Mouse (Mus musculus) hindbrain, embryonic 12.5 days (tissue): ENCODE data around the gene Tbc1d23. TPM values are rescaled to one million over a fixed set of nuclear protein-coding genes. Genes with fewer than 3 reads are reported as not detected.
"Not testable (repeated sequence)": the region's sequence is repeated elsewhere in the genome, so short reads cannot be mapped to it uniquely, and the experiment has no call there.

Experiments used
- ATAC-seq: fragments of 200-750 bp; cut with Nextera tagmentation; 2 replicates; pipeline ENCODE4 v1.8.0; 2017; ENCODE audit warnings: moderate TSS enrichment; ENCODE audit not compliant: low FRiP score
- H3K27ac ChIP-seq: fragments of 300-500 bp; sonication (generic); 2 replicates; pipeline ENCODE4 v1.5.1; 2016; ENCODE audit warnings: mild to moderate bottlenecking
- H3K27me3 ChIP-seq: fragments of 300-500 bp; sonication (generic); 2 replicates; pipeline ENCODE4 v1.6.1; 2016; ENCODE audit warnings: mild to moderate bottlenecking
- H3K36me3 ChIP-seq: fragments of 300-500 bp; sonication (generic); 2 replicates; pipeline ENCODE4 v1.6.1; 2016; ENCODE audit warnings: mild to moderate bottlenecking
- H3K4me1 ChIP-seq: fragments of 300-500 bp; sonication (generic); 2 replicates; pipeline ENCODE4 v1.6.1; 2016
- H3K4me2 ChIP-seq: fragments of 300-500 bp; sonication (generic); replicated peaks from 2 replicates; pipeline ENCODE4 v1.6.1; 2016; ENCODE audit warnings: mild to moderate bottlenecking
- H3K4me3 ChIP-seq: fragments of 300-500 bp; sonication (generic); 2 replicates; pipeline ENCODE4 v1.5.1; 2016; ENCODE audit warnings: mild to moderate bottlenecking
- H3K9ac ChIP-seq: fragments of 300-500 bp; sonication (generic); 2 replicates; pipeline ENCODE4 v1.6.1; 2016; ENCODE audit warnings: mild to moderate bottlenecking, moderate library complexity
- H3K9me3 ChIP-seq: fragments of 300-500 bp; sonication (generic); replicated peaks from 2 replicates; pipeline ENCODE4 v1.6.1; 2016; ENCODE audit warnings: mild to moderate bottlenecking
- WGBS: fragments of 180-500 bp; shearing (Covaris S2); methylation state at CpG from one replicate; pipeline ENCODE4 v1.1.7; 2016; 5-methylcytosine and 5-hydroxymethylcytosine counted together
- polyA plus RNA-seq: library from polyadenylated mRNA; unstranded; fragments of >200 nt; fragmentation: Nextera tagmentation; extraction: Ambion mirVana; gene quantifications from 2 replicates; pipeline ENCODE4 v1.2.1, GENCODE M21; 2016

The Tbc1d23 gene
- polyA plus RNA-seq, 1 experiment from 2014 or later, result 31.7 TPM

DNA sequence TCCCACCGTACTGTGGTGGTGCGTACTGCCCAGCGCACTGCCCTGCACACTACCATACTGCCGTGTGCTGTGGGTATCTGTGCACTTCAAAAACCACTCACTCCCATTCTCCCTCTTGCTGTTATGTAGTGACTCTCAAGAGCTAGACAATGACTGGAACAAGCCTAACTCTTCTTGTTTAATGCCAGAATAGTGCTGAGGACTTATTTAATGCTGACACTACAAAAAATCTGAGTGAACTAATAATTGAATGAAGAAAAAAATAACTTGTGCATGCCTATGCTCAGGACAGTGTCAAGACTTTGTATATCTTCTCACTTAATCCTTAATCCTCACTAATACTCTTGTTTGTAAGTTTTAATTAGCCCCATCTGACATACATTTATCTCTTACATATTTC lies 16.2 kb upstream of the Tbc1d23 start:
- no peaks in the 10 kb centered on the region for H3K9me3 ChIP-seq
- H3K27me3 ChIP-seq, result no peaks in the 10 kb centered on the region
- H3K4me2 ChIP-seq, result no peak overlapping the region
- no peak overlapping the region for H3K4me3 ChIP-seq
- H3K9ac ChIP-seq, result no peak overlapping the region
- no peak overlapping the region for H3K27ac ChIP-seq
- no peaks in the 10 kb centered on the region for H3K36me3 ChIP-seq
- no peaks in the 10 kb centered on the region for H3K4me1 ChIP-seq
- no peak for ATAC-seq
- WGBS, result 90% methylated on average over 4 of the region's 4 CpGs

GRCm38 (mm10) chr16:57246596-57246995 lies 15.3 kb upstream of the Tbc1d23 start:
- Histone ChIP-seq H3K36me3 (no peaks in the 10 kb centered on the region), H3K9ac (no peak overlapping the region), H3K4me2 (no peak overlapping the region), H3K27me3 (no peaks in the 10 kb centered on the region), H3K9me3 (no peaks in the 10 kb centered on the region), H3K27ac (no peak overlapping the region), H3K4me1 (no peaks in the 10 kb centered on the region), H3K4me3 (no peak overlapping the region)
- no peak for ATAC-seq
- 84% methylated on average over 3 of the region's 3 CpGs for WGBS

GRCm38 (mm10) chr16:57243858-57244248 lies 12.5 kb upstream of the Tbc1d23 start:
- 11% methylated on average over 6 of the region's 6 CpGs for WGBS
- Histone ChIP-seq H3K27me3 (no peaks in the 10 kb centered on the region), H3K9me3 (no peaks in the 10 kb centered on the region), H3K4me2 (no peak overlapping the region), H3K27ac (no peak overlapping the region), H3K4me3 (no peak overlapping the region), H3K9ac (no peak overlapping the region), H3K4me1 (no peaks in the 10 kb centered on the region), H3K36me3 (no peaks in the 10 kb centered on the region)
- peak; percentile 66 for ATAC-seq

DNA sequence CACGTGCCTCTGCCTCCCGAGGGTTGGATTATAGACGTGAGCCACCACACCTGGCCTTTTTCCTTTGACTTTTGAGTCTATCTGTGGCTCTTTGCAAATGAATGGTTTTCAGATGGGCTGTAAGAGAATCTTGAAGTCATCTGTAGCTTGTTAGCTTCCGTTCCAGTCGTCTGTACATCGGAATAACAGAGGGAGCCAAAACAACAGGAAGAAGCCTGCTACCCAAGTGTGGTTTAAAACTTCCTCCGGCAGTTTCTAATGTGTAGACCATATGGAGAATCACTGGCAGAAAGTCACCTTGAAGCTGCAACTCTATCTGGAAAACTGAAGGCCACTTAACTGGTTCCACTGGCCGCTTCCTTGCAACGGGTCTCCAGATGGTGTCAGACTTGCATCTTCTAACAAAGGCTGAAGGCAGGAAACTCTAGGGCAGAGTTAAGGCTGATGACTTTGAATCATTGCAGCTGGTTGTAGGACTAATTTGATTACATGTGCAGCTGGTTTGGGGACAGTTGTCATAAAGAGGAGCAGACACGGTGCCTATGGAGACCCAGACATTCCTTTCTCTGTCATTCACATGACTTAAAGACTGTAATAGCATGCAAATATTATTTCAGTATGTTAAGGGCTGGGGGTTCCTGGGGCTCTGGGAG lies 12.0 kb upstream of the Tbc1d23 start:
- Histone ChIP-seq H3K4me2 (no peak overlapping the region), H3K9ac (no peak overlapping the region), H3K27ac (no peak overlapping the region), H3K4me1 (no peaks in the 10 kb centered on the region), H3K36me3 (no peaks in the 10 kb centered on the region), H3K4me3 (no peak overlapping the region), H3K27me3 (no peaks in the 10 kb centered on the region), H3K9me3 (no peaks in the 10 kb centered on the region)
- ATAC-seq, result no peak
- WGBS, result 60% methylated on average over 10 of the region's 10 CpGs

- ATAC-seq, result no peak
- WGBS, result 80% methylated on average over 5 of the region's 5 CpGs
- Histone ChIP-seq H3K9me3 (no peaks in the 10 kb centered on the region), H3K4me1 (no peaks in the 10 kb centered on the region), H3K27ac (no peak overlapping the region), H3K9ac (no peak overlapping the region), H3K4me2 (no peak overlapping the region), H3K4me3 (no peak overlapping the region), H3K36me3 (no peaks in the 10 kb centered on the region), H3K27me3 (no peaks in the 10 kb centered on the region)
Observed at GRCm38 (mm10) chr16:57242857-57243204, 11.5 kb upstream of the Tbc1d23 start.

- Histone ChIP-seq H3K4me3 (no peak overlapping the region), H3K9me3 (no peaks in the 10 kb centered on the region), H3K4me1 (no peaks in the 10 kb centered on the region), H3K27me3 (no peaks in the 10 kb centered on the region), H3K27ac (no peak overlapping the region), H3K9ac (no peak overlapping the region), H3K4me2 (no peak overlapping the region), H3K36me3 (no peaks in the 10 kb centered on the region)
- no peak for ATAC-seq
- WGBS, result 71% methylated on average over 7 of the region's 7 CpGs
Observed at GRCm38 (mm10) chr16:57235871-57236510, 4.7 kb upstream of the Tbc1d23 start.

DNA sequence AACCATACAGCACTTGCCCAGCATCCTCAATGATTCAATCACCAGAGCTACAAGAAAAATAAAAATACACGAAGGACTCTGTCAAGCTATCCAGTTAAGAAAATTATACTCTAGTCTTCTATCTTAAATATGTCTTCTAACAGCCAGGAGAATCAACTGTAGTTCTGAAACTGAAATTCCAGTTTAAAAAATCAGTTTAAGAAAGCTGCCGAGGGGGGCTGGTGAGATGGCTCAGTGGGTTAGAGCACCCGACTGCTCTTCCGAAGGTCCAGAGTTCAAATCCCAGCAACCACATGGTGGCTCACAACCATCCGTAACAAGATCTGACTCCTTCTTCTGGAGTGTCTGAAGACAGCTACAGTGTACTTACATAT lies 620 bp upstream of the Tbc1d23 start:
- not testable (repeated sequence) for ATAC-seq, H3K9me3 ChIP-seq, H3K9ac ChIP-seq, H3K4me1 ChIP-seq, H3K27me3 ChIP-seq, H3K27ac ChIP-seq, H3K36me3 ChIP-seq
- H3K4me2 ChIP-seq, result peak overlapping the region; percentile 63
- 78% methylated on average over 5 of the region's 5 CpGs for WGBS
- H3K4me3 ChIP-seq, result peak overlapping the region; percentile 92

DNA sequence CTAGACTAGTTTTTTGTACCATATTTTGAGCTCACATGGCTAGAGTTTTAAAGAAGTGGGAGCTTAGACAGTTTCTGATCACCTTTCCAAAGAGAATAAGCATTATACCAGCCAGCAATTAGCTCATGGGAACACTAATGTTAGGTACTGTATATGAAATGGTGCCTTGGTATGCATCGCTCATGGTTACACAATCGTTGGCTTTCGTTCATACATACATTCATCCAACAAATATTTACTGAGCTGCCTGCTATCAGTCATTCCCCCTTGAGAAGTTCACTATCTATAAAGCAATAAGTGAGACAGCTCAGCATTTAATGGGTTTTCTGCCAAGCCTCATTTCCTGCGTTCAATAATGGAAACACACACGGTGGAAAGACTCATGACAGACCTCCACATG lies 4.9 kb downstream of the Tbc1d23 start:
- Histone ChIP-seq H3K9me3 (no peaks in the 10 kb centered on the region), H3K36me3 (no peaks in the 10 kb centered on the region)
- WGBS, result 83% methylated on average over 5 of the region's 5 CpGs

DNA sequence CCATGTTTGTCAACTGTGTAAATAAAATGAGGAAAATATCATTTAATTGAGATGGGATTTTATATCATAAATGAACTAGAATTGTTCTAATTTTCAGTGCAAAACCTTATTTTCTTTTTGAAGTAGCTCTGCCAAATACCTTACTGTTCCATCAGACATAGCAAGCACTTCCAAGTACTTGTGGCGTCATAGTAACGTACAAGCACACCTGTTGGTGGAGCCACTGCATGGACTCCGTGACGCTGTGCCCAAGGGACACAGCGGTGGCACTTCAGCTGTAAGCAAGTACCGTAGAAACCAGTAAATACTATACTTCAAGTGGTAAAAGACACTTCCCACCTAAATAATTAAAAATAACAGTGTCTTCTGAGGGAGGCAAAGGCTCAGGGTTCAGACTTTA lies 10.9 kb downstream of the Tbc1d23 start:
- no peak for ATAC-seq

More for the DNA sequence above, 4.9 kb downstream of the Tbc1d23 start:
- no peak overlapping the region for H3K27ac ChIP-seq
- peaks cover 8% of the 10 kb centered on the region for H3K4me1 ChIP-seq
- ATAC-seq, result no peak
- no peak overlapping the region for H3K4me2 ChIP-seq
- no peaks in the 10 kb centered on the region for H3K27me3 ChIP-seq
- no peak overlapping the region for H3K4me3 ChIP-seq
- no peak overlapping the region for H3K9ac ChIP-seq

DNA sequence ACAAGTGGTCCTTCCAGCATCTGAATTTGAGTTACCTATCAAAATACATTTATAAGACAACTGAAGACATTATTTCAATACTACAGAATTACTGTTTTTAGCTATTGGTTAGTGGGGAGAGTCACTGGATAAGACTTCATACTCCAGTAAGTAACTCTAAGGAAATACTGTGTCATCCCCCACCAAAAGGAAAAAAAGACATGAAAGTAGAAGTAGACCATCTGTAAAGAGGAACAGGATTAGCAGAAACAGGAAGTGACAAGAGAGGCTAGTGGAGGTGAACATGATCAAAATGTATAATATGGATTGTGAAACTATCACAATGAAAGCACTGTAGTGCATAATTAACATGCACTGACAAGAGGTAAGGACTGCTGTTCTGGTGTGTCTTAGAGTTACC lies 15.3 kb downstream of the Tbc1d23 start:
- Histone ChIP-seq H3K4me1 (no peaks in the 10 kb centered on the region), H3K9ac (no peak overlapping the region), H3K9me3 (no peaks in the 10 kb centered on the region), H3K4me3 (no peak overlapping the region), H3K27ac (no peak overlapping the region), H3K4me2 (no peak overlapping the region), H3K27me3 (no peaks in the 10 kb centered on the region), H3K36me3 (peaks cover 17% of the 10 kb centered on the region)
- no peak for ATAC-seq

More for the DNA sequence above, 10.9 kb downstream of the Tbc1d23 start:
- H3K4me1 ChIP-seq, result no peaks in the 10 kb centered on the region
- H3K27me3 ChIP-seq, result no peaks in the 10 kb centered on the region
- H3K4me2 ChIP-seq, result no peak overlapping the region
- H3K9me3 ChIP-seq, result no peaks in the 10 kb centered on the region
- WGBS, result 91% methylated on average over 6 of the region's 6 CpGs
- H3K4me3 ChIP-seq, result no peak overlapping the region
- no peak overlapping the region for H3K9ac ChIP-seq
- no peak overlapping the region for H3K27ac ChIP-seq
- peaks cover 4% of the 10 kb centered on the region; the same call in 1 of the 2 replicates for H3K36me3 ChIP-seq

DNA sequence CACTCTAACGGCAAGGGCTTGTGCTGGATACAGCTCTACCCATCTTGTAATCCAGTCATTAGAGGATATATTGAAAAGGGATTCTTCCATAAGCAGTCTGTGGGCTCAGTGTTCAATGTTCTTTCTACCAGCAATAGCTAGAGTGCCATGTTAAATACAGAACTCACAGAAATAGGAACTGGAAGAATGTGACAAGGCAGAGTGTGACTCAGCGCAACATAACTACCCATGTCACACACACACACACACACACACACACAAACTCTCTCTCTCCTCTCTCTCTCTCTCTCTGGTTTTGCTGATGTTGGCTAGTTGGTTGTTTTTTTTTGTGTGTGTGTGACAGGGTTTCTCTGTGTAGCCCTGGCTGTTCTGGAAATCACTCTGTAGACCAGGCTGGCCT lies 20.3 kb downstream of the Tbc1d23 start:
- H3K36me3 ChIP-seq, result peaks cover 19% of the 10 kb centered on the region
- ATAC-seq, result no peak
- 96% methylated on average over 2 of the region's 2 CpGs for WGBS
- H3K27me3 ChIP-seq, result no peaks in the 10 kb centered on the region
- no peaks in the 10 kb centered on the region for H3K4me1 ChIP-seq
- H3K9ac ChIP-seq, result no peak overlapping the region
- no peaks in the 10 kb centered on the region for H3K9me3 ChIP-seq
- H3K4me2 ChIP-seq, result no peak overlapping the region
- H3K27ac ChIP-seq, result no peak overlapping the region
- H3K4me3 ChIP-seq, result no peak overlapping the region

DNA sequence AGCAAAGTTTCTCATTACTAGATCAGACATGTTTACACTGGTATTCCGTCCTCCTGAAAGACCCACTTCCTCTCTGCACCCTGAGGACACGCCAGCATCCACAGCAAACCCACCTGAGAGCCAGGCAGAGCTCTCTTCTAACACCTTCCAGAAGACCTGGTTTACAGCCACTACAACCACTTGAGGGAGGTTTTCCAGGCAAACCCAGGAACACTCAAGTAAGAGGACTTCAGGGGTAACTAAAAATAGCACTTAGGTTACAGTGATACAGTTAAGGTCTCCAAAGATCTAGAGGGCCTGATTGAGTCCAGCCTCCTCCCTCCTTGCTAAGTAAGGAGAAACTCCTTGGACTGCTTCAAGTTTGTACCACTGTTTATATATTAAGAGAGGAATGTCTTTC lies 23.0 kb downstream of the Tbc1d23 start:
- Histone ChIP-seq H3K27me3 (no peaks in the 10 kb centered on the region), H3K4me2 (no peak overlapping the region), H3K27ac (no peak overlapping the region), H3K4me1 (no peaks in the 10 kb centered on the region), H3K9me3 (no peaks in the 10 kb centered on the region), H3K4me3 (no peak overlapping the region), H3K9ac (no peak overlapping the region), H3K36me3 (peaks cover 19% of the 10 kb centered on the region)
- no peak for ATAC-seq
- WGBS, result 86% methylated on average over 2 of the region's 2 CpGs

GRCm38 (mm10) chr16:57197281-57197680 lies 34.0 kb downstream of the Tbc1d23 start:
- Histone ChIP-seq H3K4me2 (no peak overlapping the region), H3K4me3 (no peak overlapping the region), H3K36me3 (peaks cover 27% of the 10 kb centered on the region), H3K9ac (no peak overlapping the region), H3K27ac (no peak overlapping the region), H3K27me3 (no peaks in the 10 kb centered on the region), H3K4me1 (no peaks in the 10 kb centered on the region), H3K9me3 (no peaks in the 10 kb centered on the region)
- no peak for ATAC-seq
- 65% methylated on average over 3 of the region's 3 CpGs for WGBS
